Comparison of ENCODE assay signal across 1 mouse cellular context in the genomic region with DNA sequence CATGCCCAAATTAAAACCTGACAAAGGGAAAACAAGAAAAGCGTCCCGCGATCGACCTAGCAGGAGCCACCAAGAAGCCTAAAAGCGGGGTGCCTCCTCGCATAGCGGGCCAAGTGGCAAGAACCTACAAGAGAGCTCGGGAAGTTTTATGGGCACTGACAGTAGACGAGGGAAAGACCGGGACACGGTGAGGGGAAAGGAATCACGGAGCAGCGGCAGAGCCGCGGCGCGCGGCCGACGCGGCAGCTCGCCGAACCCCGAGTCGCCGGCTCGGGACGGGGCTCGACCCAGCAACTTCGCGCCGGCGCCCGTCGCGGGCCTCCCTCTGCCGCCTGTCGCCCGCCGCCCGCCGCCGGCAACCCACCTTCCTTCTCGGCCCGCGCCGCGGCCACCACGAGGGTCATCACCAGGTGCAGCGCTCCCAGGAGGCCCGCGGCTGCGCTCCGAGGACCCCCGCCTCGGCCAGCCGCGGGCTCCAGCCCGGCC.
TF ChIP-seq lines count a peak whose summit lies in the region.

No protein-coding gene starts in this region.

TF ChIP-seq in CH12.LX, 34 proteins besides CTCF, POLR2A, EP300 and RAD21 (continued from another document):
- TF ChIP-seq ZKSCAN1 (IDR thresholded peaks at IDR 0.05; ENCODE audit: borderline replicate concordance, low read depth, low read length) (no peak), CHD1 (IDR thresholded peaks at IDR 0.05; ENCODE audit: low read depth, low read length) (no peak), SIN3A (IDR thresholded peaks at IDR 0.05; ENCODE audit: low read length) (no peak)
